ENCODE assay signal across 8 mouse cellular contexts in genomic region chr2:130905751-130906583, GRCm38 (mm10). TPM values are rescaled to one million over a fixed set of nuclear protein-coding genes. Genes with fewer than 3 reads are reported as not detected.
DNase-seq lines count a peak whose midpoint lies in the region; ATAC-seq and TF ChIP-seq lines count a peak whose summit lies in the region.

TSS of gene 4930402H24Rik (minus strand) at chr2:130906406.
TSS of gene Atrn (plus strand) at chr2:130906495.

- no peaks in the 10 kb centered on the region for H3K27me3 ChIP-seq in heart, embryonic 10.5 days (ENCODE audit: insufficient read depth, poor library complexity, severe bottlenecking)
- H3K27me3 ChIP-seq in kidney, embryonic 15.5 days: no peaks in the 10 kb centered on the region

- peak within 1 kb of the TSS; percentile 76 for H3K4me2 ChIP-seq in kidney, embryonic 15.5 days

- H3K4me3 ChIP-seq in bone marrow macrophage, adult 2 months (ENCODE audit: insufficient read depth, low read length): peak within 1 kb of the TSS; percentile 98
- peak within 1 kb of the TSS; percentile 86 for H3K4me3 ChIP-seq in embryonic fibroblast, embryonic 13.5 days (ENCODE audit: insufficient read depth, low read length)
- H3K4me3 ChIP-seq in heart, embryonic 10.5 days: peak within 1 kb of the TSS; percentile 87
- H3K4me3 ChIP-seq in kidney, embryonic 15.5 days (replicated peaks): peak within 1 kb of the TSS; percentile 93

- peak; percentile 98 for ATAC-seq in kidney, embryonic 15.5 days (replicated peaks; ENCODE audit: low FRiP score)
- ATAC-seq in monocyte, adult 5-6 weeks (replicated peaks; ENCODE audit: insufficient number of reproducible peaks, low FRiP score, low TSS enrichment, poor library complexity, severe bottlenecking): peak; percentile 88

- no peak for TF ChIP-seq CTCF in bone marrow macrophage, adult 2 months (IDR thresholded peaks at IDR 0.05; ENCODE audit: low read depth, low read length)
- TF ChIP-seq CTCF in embryonic fibroblast, embryonic 13.5 days (IDR thresholded peaks at IDR 0.05; ENCODE audit: borderline replicate concordance, insufficient read depth, low read length): no peak

- no peak within 1 kb of the TSS for H3K27ac ChIP-seq in bone marrow macrophage, adult 2 months (ENCODE audit: insufficient read depth, low read depth, low read length)
- no peak within 1 kb of the TSS for H3K27ac ChIP-seq in embryonic fibroblast, embryonic 13.5 days (ENCODE audit: insufficient read depth, low read length)
- H3K27ac ChIP-seq in heart, embryonic 10.5 days: peak within 1 kb of the TSS; percentile 88
- peak within 1 kb of the TSS; percentile 80 for H3K27ac ChIP-seq in kidney, embryonic 15.5 days

- WGBS in heart, embryonic 10.5 days: 3% methylated on average over 50 of the region's 50 CpGs
- 4% methylated on average over 50 of the region's 50 CpGs for WGBS in kidney, embryonic 15.5 days

- H3K9me3 ChIP-seq in heart, embryonic 10.5 days: no peaks in the 10 kb centered on the region
- H3K9me3 ChIP-seq in kidney, embryonic 15.5 days (replicated peaks): no peaks in the 10 kb centered on the region

- TF ChIP-seq POLR2A in bone marrow macrophage, adult 2 months (IDR thresholded peaks at IDR 0.05; ENCODE audit: borderline replicate concordance, low read depth, low read length): no peak
- peak; percentile 93 for TF ChIP-seq POLR2A in embryonic fibroblast, embryonic 13.5 days (IDR thresholded peaks at IDR 0.05; ENCODE audit: low read depth, low read length)

- H3K9ac ChIP-seq in kidney, embryonic 15.5 days: peak within 1 kb of the TSS; percentile 96

- peaks cover 13% of the 10 kb centered on the region for H3K4me1 ChIP-seq in bone marrow macrophage, adult 2 months (ENCODE audit: control insufficient read depth, insufficient read depth, low read length)
- peaks cover 6% of the 10 kb centered on the region; the same call in 1 of the 2 replicates for H3K4me1 ChIP-seq in embryonic fibroblast, embryonic 13.5 days (ENCODE audit: control insufficient read depth, insufficient read depth, low read length)
- H3K4me1 ChIP-seq in heart, embryonic 10.5 days: peaks cover 16% of the 10 kb centered on the region
- H3K4me1 ChIP-seq in kidney, embryonic 15.5 days: peaks cover 22% of the 10 kb centered on the region

- DNase-seq in A20 (ENCODE audit: low read depth, low spot score) (peak; percentile 92), liver (peak; percentile 96)
- DNase-seq in heart, embryonic 10.5 days (ENCODE audit: low spot score): peak; percentile 97
- DNase-seq in spleen, postnatal 4 days (ENCODE audit: low spot score in 2 of 2): peak; percentile 91 to 96

- no peaks in the 10 kb centered on the region; the same call in 1 of the 2 replicates for H3K36me3 ChIP-seq in heart, embryonic 10.5 days
- H3K36me3 ChIP-seq in kidney, embryonic 15.5 days: 0 out of 2 replicates have a peak, but pooled peaks cover 3% of the 10 kb centered on the region

RNA-seq across cellular contexts. Expression of gene 4930402H24Rik, which starts in this region (rescaled TPM):
- 22.8 and 27.0 TPM in 2 replicates for polyA plus RNA-seq in bone marrow macrophage, adult 2 months (2012; ENCODE audit: insufficient read depth, insufficient read length, missing spikeins)
- polyA plus RNA-seq in embryonic fibroblast, embryonic 13.5 days (2011; ENCODE audit: insufficient read length, low read depth, missing spikeins): 67.2 and 101 TPM in 2 replicates
- polyA plus RNA-seq in heart, embryonic 10.5 days (2016; fragmentation: Nextera tagmentation; extraction: Ambion mirVana): 36.8 and 56.0 TPM in 2 replicates
- 35.1 and 40.6 TPM in 2 replicates for polyA plus RNA-seq in kidney, embryonic 15.5 days (2015; fragmentation: Nextera tagmentation; extraction: Ambion mirVana)
- total RNA-seq in monocyte, adult 5-6 weeks (2017): 9.0 to 34.0 TPM (median 14.8 TPM) in 3 replicates

RNA-seq across cellular contexts. Expression of gene Atrn, which starts in this region (rescaled TPM):
- 11.0 and 11.5 TPM in 2 replicates for polyA plus RNA-seq in bone marrow macrophage, adult 2 months (2012; ENCODE audit: insufficient read depth, insufficient read length, missing spikeins)
- 28.4 and 30.0 TPM in 2 replicates for polyA plus RNA-seq in embryonic fibroblast, embryonic 13.5 days (2011; ENCODE audit: insufficient read length, low read depth, missing spikeins)
- 5.3 and 5.6 TPM in 2 replicates for polyA plus RNA-seq in heart, embryonic 10.5 days (2016; fragmentation: Nextera tagmentation; extraction: Ambion mirVana)
- polyA plus RNA-seq in kidney, embryonic 15.5 days (2015; fragmentation: Nextera tagmentation; extraction: Ambion mirVana): 6.2 and 8.2 TPM in 2 replicates
- total RNA-seq in monocyte, adult 5-6 weeks (2017): 7.9 to 15.1 TPM (median 13.4 TPM) in 3 replicates

Comparison
In these comparisons a context has a peak if more than half of its experiments do, and no peak if none do; other contexts are left out.
1. H3K27ac ChIP-seq: peak in heart, embryonic 10.5 days (single experiment) and kidney, embryonic 15.5 days (single experiment); none in bone marrow macrophage, adult 2 months (single experiment) and embryonic fibroblast, embryonic 13.5 days (single experiment).
2. Peak in every context shown above with its lines, with median percentiles within 50 percentile points of each other: DNase-seq and H3K4me3 ChIP-seq.